Mouse (Mus musculus) CH12.LX (cell line): Measurements from ENCODE around the gene Dync2h1. TPM values are rescaled to one million over a fixed set of nuclear protein-coding genes. Genes with fewer than 3 reads are reported as not detected.
A peak's percentile ranks its signal among the peaks of the same experiment; 100 is the strongest.

Source experiments
- DNase-seq: peaks from one replicate; pipeline ENCODE4 v3.0.0-alpha.2; 2013; ENCODE audit errors: extremely low read depth
- H3K27ac ChIP-seq: 2 replicates; pipeline ENCODE4 v1.5.1; 2012; ENCODE audit warnings: low read depth, mild to moderate bottlenecking, control low read depth, moderate library complexity; ENCODE audit not compliant: insufficient read depth
- H3K27me3 ChIP-seq: replicated peaks from 2 replicates; pipeline ENCODE3; 2012; ENCODE audit warnings: inconsistent platforms
- H3K36me3 ChIP-seq, 2 experiments: replicated peaks in 1 of 2; 2 replicates each; pipeline versions ENCODE3 to v1.6.1; 2012; ENCODE audit warnings: inconsistent platforms in 1 of 2, low read length in 1 of 2, mild to moderate bottlenecking in 1 of 2, mixed read lengths in 1 of 2, moderate library complexity in 1 of 2; ENCODE audit not compliant: control insufficient read depth in 1 of 2, insufficient read depth in 1 of 2
- H3K4me1 ChIP-seq, 2 experiments: 2 replicates each; pipeline ENCODE4 v1.6.1; 2012; ENCODE audit warnings: inconsistent platforms in 1 of 2, moderate library complexity in 1 of 2; ENCODE audit not compliant: insufficient read depth in 2 of 2, control insufficient read depth in 1 of 2
- H3K4me2 ChIP-seq: 2 replicates; pipeline ENCODE4 v1.6.1; 2012; ENCODE audit warnings: low read depth, mild to moderate bottlenecking, control low read depth; ENCODE audit not compliant: poor library complexity, insufficient read depth, severe bottlenecking
- H3K4me3 ChIP-seq, 3 experiments: fragments of 150-350 bp in 1 of 3; sonication (generic) in 1 of 3; replicated peaks in 1 of 3; 2 replicates each; pipeline versions ENCODE3 to v1.5.1; 2011 to 2012; ENCODE audit warnings: low read depth in 2 of 3, low read length in 2 of 3, mild to moderate bottlenecking in 2 of 3, moderate library complexity in 2 of 3, control low read depth in 1 of 3, improper control_type of control experiment in 1 of 3, inconsistent platforms in 1 of 3, mixed read lengths in 1 of 3; ENCODE audit not compliant: poor library complexity in 1 of 3
- H3K79me2 ChIP-seq: replicated peaks from 2 replicates; pipeline ENCODE4 v1.6.1; 2012; ENCODE audit warnings: mild to moderate bottlenecking, moderate library complexity; ENCODE audit not compliant: control insufficient read depth, poor library complexity, insufficient read depth, severe bottlenecking; ENCODE audit errors: extremely low read depth
- H3K9ac ChIP-seq: 2 replicates; pipeline ENCODE4 v1.6.1; 2012; ENCODE audit warnings: low read depth, mild to moderate bottlenecking, control low read depth, moderate library complexity; ENCODE audit not compliant: insufficient read depth
- H3K9me3 ChIP-seq: replicated peaks from 2 replicates; pipeline ENCODE3; 2012; ENCODE audit warnings: low read length, inconsistent platforms, mixed read lengths
- BHLHE40 ChIP-seq: IDR thresholded peaks from 2 replicates; pipeline ENCODE4 v1.6.1; 2011; ENCODE audit warnings: mild to moderate bottlenecking, low read depth, low read length, improper control_type of control experiment
- CHD1 ChIP-seq: IDR thresholded peaks from 2 replicates; pipeline ENCODE4 v1.6.1; 2012; ENCODE audit warnings: low read depth, low read length, improper control_type of control experiment, inconsistent platforms
- CHD2 ChIP-seq: IDR thresholded peaks from 2 replicates; pipeline ENCODE4 v1.6.1; 2011; ENCODE audit warnings: low read length, improper control_type of control experiment
- E2F4 ChIP-seq: IDR thresholded peaks from 2 replicates; pipeline ENCODE4 v1.6.1; 2011; ENCODE audit warnings: low read depth, low read length, improper control_type of control experiment; ENCODE audit not compliant: insufficient replicate concordance
- ELF1 ChIP-seq: IDR thresholded peaks from 2 replicates; pipeline ENCODE4 v1.6.1; 2014; ENCODE audit warnings: low read depth, mild to moderate bottlenecking, inconsistent platforms, low read length, improper control_type of control experiment
- EP300 ChIP-seq: IDR thresholded peaks from 2 replicates; pipeline ENCODE4 v1.6.1; 2011; ENCODE audit warnings: low read length, improper control_type of control experiment
- ETS1 ChIP-seq: conservative IDR thresholded peaks from 2 replicates; pipeline ENCODE4 v1.6.1; 2012; ENCODE audit warnings: low read depth, mild to moderate bottlenecking, inconsistent platforms, low read length, improper control_type of control experiment, moderate library complexity
- GABPA ChIP-seq: IDR thresholded peaks from 2 replicates; pipeline ENCODE4 v1.6.1; 2012; ENCODE audit warnings: low read depth, low read length, improper control_type of control experiment, inconsistent platforms; ENCODE audit not compliant: insufficient replicate concordance
- IRF4 ChIP-seq: IDR thresholded peaks from 2 replicates; pipeline ENCODE4 v1.6.1; 2014; ENCODE audit warnings: low read depth, mild to moderate bottlenecking, inconsistent platforms, low read length, improper control_type of control experiment
- JUN ChIP-seq: IDR thresholded peaks from 2 replicates; pipeline ENCODE4 v1.6.1; 2011; ENCODE audit warnings: low read depth, mild to moderate bottlenecking, low read length, improper control_type of control experiment, moderate library complexity; ENCODE audit not compliant: insufficient read depth
- JUND ChIP-seq: conservative IDR thresholded peaks from 2 replicates; pipeline ENCODE4 v1.6.1; 2011; ENCODE audit warnings: low read depth, low read length, improper control_type of control experiment
- MAFK ChIP-seq: IDR thresholded peaks from 2 replicates; pipeline ENCODE4 v1.6.1; 2011; ENCODE audit warnings: low read length, improper control_type of control experiment; ENCODE audit not compliant: insufficient replicate concordance
- MAZ ChIP-seq: IDR thresholded peaks from 2 replicates; pipeline ENCODE4 v1.6.1; 2012; ENCODE audit warnings: low read depth, mild to moderate bottlenecking, inconsistent platforms, low read length, improper control_type of control experiment, moderate library complexity
- MEF2A ChIP-seq: IDR thresholded peaks from 2 replicates; pipeline ENCODE4 v1.6.1; 2014; ENCODE audit warnings: low read depth, mild to moderate bottlenecking, inconsistent platforms, low read length, improper control_type of control experiment, borderline replicate concordance
- MYC ChIP-seq: IDR thresholded peaks from 2 replicates; pipeline ENCODE4 v1.6.1; 2011; ENCODE audit warnings: low read depth, mild to moderate bottlenecking, improper control_type of control experiment, low read length
- NELFE ChIP-seq: IDR thresholded peaks from 2 replicates; pipeline ENCODE4 v1.6.1; 2011; ENCODE audit warnings: low read depth, low read length, improper control_type of control experiment
- PAX5 ChIP-seq: IDR thresholded peaks from 2 replicates; pipeline ENCODE4 v1.6.1; 2012; ENCODE audit warnings: low read length, inconsistent platforms, mixed read lengths
- POLR2A ChIP-seq: IDR thresholded peaks from 2 replicates; pipeline ENCODE4 v1.6.1; 2011; ENCODE audit warnings: low read depth, mild to moderate bottlenecking, improper control_type of control experiment, low read length
- POLR2AphosphoS2 ChIP-seq: IDR thresholded peaks from 2 replicates; pipeline ENCODE4 v1.6.1; 2011; ENCODE audit warnings: low read depth, low read length, improper control_type of control experiment
- RAD21 ChIP-seq: IDR thresholded peaks from 2 replicates; pipeline ENCODE4 v1.6.1; 2011; ENCODE audit warnings: low read depth, mild to moderate bottlenecking, low read length, improper control_type of control experiment, moderate library complexity
- RCOR1 ChIP-seq: conservative IDR thresholded peaks from 2 replicates; pipeline ENCODE4 v1.6.1; 2012; ENCODE audit warnings: low read depth, mild to moderate bottlenecking, inconsistent platforms, low read length, improper control_type of control experiment
- SIN3A ChIP-seq: IDR thresholded peaks from 2 replicates; pipeline ENCODE4 v1.6.1; 2012; ENCODE audit warnings: low read length, improper control_type of control experiment, inconsistent platforms
- TCF12 ChIP-seq: IDR thresholded peaks from 2 replicates; pipeline ENCODE4 v1.6.1; 2014; ENCODE audit warnings: low read depth, mild to moderate bottlenecking, inconsistent platforms, low read length, improper control_type of control experiment
- UBTF ChIP-seq: IDR thresholded peaks from 2 replicates; pipeline ENCODE4 v1.6.1; 2012; ENCODE audit warnings: low read depth, mild to moderate bottlenecking, inconsistent platforms, low read length, improper control_type of control experiment, moderate library complexity
- USF1 ChIP-seq: IDR thresholded peaks from 2 replicates; pipeline ENCODE4 v1.6.1; 2014; ENCODE audit warnings: low read depth, mild to moderate bottlenecking, inconsistent platforms, low read length, improper control_type of control experiment
- USF2 ChIP-seq: conservative IDR thresholded peaks from 2 replicates; pipeline ENCODE4 v1.6.1; 2011; ENCODE audit warnings: low read depth, low read length, improper control_type of control experiment
- ZC3H11A ChIP-seq: IDR thresholded peaks from 2 replicates; pipeline ENCODE4 v1.6.1; 2012; ENCODE audit warnings: low read depth, mild to moderate bottlenecking, inconsistent platforms, low read length, improper control_type of control experiment
- ZKSCAN1 ChIP-seq: IDR thresholded peaks from 2 replicates; pipeline ENCODE4 v1.6.1; 2012; ENCODE audit warnings: low read depth, inconsistent platforms, low read length, improper control_type of control experiment, borderline replicate concordance
- ZMIZ1 ChIP-seq: IDR thresholded peaks from 2 replicates; pipeline ENCODE4 v1.6.1; 2012; ENCODE audit warnings: low read depth, mild to moderate bottlenecking, inconsistent platforms, low read length, improper control_type of control experiment
- ZNF384 ChIP-seq: IDR thresholded peaks from 2 replicates; pipeline ENCODE4 v1.6.1; 2012; ENCODE audit warnings: low read depth, low read length, improper control_type of control experiment, inconsistent platforms
- dilution Hi-C: fragments of 300-500 bp; cut with MboI; formaldehyde crosslinking; loops from 2 replicates; pipeline ENCODE4 v1.14.3; 2020; ENCODE audit warnings: low sequenced_read_pairs; ENCODE audit not compliant: extremely low pct_unique_long_range_greater_than_20kb, extremely low pct_ligation_motif_present
- in situ Hi-C: fragments of 300-500 bp; cut with MboI; formaldehyde crosslinking; loops from 3 replicates; pipeline ENCODE4 v1.14.3; 2019; ENCODE audit warnings: low sequenced_read_pairs, low pct_ligation_motif_present, low pct_unique_long_range_greater_than_20kb, mixed read lengths
- polyA plus RNA-seq: library from polyadenylated mRNA; unstranded; fragments of >175 nt; gene quantifications from 2 replicates; pipeline ENCODE4 v1.2.1, GENCODE M21; 2012; ENCODE audit warnings: low read depth; ENCODE audit not compliant: insufficient read length
- total RNA-seq, 2 experiments: library from RNA; depleted of rRNA; stranded (reverse); fragments of 300-350 nt in 1 of 2; fragments of >200 nt in 1 of 2; gene quantifications; 2 replicates each; pipeline ENCODE4 v1.2.3; 2012 to 2014

The Dync2h1 gene
- total and polyA plus RNA-seq, 3 experiments, result 2.9 to 4.9 (median 4.0) TPM

GRCm38 (mm10) chr9:7159718-7160117 is 24.5 kb downstream of the Dync2h1 start:
- Histone ChIP-seq H3K4me1 (peaks cover 5 to 12% of the 10 kb centered on the region in 2 experiments), H3K9ac (no peak overlapping the region), H3K4me2 (no peak overlapping the region), H3K4me3 (no peak overlapping the region), H3K36me3 (peaks cover 10 to 39% of the 10 kb centered on the region in 2 experiments), H3K27me3 (no peaks in the 10 kb centered on the region), H3K9me3 (no peaks in the 10 kb centered on the region), H3K79me2 (no peaks in the 10 kb centered on the region), H3K27ac (no peak overlapping the region)
- in situ Hi-C loops (no loop called here), dilution Hi-C loops (no loop called here)
- DNase-seq, result no peak
- TF ChIP-seq GABPA (no peak), TCF12 (no peak), ETS1 (no peak), E2F4 (no peak), POLR2A (no peak), MEF2A (no peak), ELF1 (no peak), CHD1 (no peak), EP300 (no peak), ZNF384 (no peak), RAD21 (no peak), ZKSCAN1 (no peak), ZC3H11A (no peak), CHD2 (no peak), ZMIZ1 (no peak), USF2 (no peak), USF1 (no peak), MAFK (no peak)

GRCm38 (mm10) chr9:7158605-7159004 is 25.6 kb downstream of the Dync2h1 start:
- Histone ChIP-seq H3K4me3 (no peak overlapping the region), H3K4me2 (no peak overlapping the region), H3K27me3 (no peaks in the 10 kb centered on the region), H3K4me1 (peaks cover 5 to 12% of the 10 kb centered on the region in 2 experiments), H3K36me3 (peaks cover 10 to 38% of the 10 kb centered on the region in 2 experiments), H3K9ac (no peak overlapping the region), H3K79me2 (no peaks in the 10 kb centered on the region), H3K9me3 (no peaks in the 10 kb centered on the region), H3K27ac (no peak overlapping the region)
- TF ChIP-seq EP300, result peak; percentile 88
- peak; percentile 73 for TF ChIP-seq BHLHE40
- no peak for TF ChIP-seq RCOR1
- no peak for TF ChIP-seq NELFE
- no peak for TF ChIP-seq ZMIZ1
- TF ChIP-seq ZKSCAN1, result no peak
- TF ChIP-seq POLR2AphosphoS2, result no peak
- no peak for TF ChIP-seq ETS1
- no peak for TF ChIP-seq USF1
- no peak for TF ChIP-seq CHD2
- no peak for TF ChIP-seq POLR2A
- TF ChIP-seq ELF1, result no peak
- no peak for TF ChIP-seq ZNF384
- 0 out of 2 replicates have a peak, but pooled peaks have one; percentile 40 for TF ChIP-seq IRF4
- no peak for TF ChIP-seq UBTF
- no peak for TF ChIP-seq MAFK
- no peak for TF ChIP-seq USF2
- no peak for TF ChIP-seq MEF2A
- no peak for TF ChIP-seq SIN3A
- TF ChIP-seq PAX5, result no peak
- TF ChIP-seq JUN, result peak; percentile 72
- TF ChIP-seq TCF12, result peak; percentile 41; the same call in 1 of the 2 replicates
- no peak for TF ChIP-seq GABPA
- no peak for TF ChIP-seq MYC
- no peak for TF ChIP-seq ZC3H11A
- TF ChIP-seq MAZ, result no peak
- TF ChIP-seq RAD21, result no peak
- TF ChIP-seq JUND, result 0 out of 2 replicates have a peak, but pooled peaks have one; percentile 49
- dilution Hi-C loops, result no loop called here
- in situ Hi-C loops, result no loop called here
- peak; percentile 63 for DNase-seq
